Mouse (Mus musculus) testis, adult 2 months (tissue): ENCODE measurements around the gene Nae1. TPM values are rescaled to one million over a fixed set of nuclear protein-coding genes. Genes with fewer than 3 reads are reported as not detected.
A peak's percentile ranks its signal among the peaks of the same experiment; 100 is the strongest.
"Not testable (repeated sequence)": the region's sequence is repeated elsewhere in the genome, so short reads cannot be mapped to it uniquely, and the experiment has no call there.

Source experiments
- H3K27ac ChIP-seq: fragments of 200-500 bp; 2 replicates; pipeline ENCODE4 v1.5.1; 2012; ENCODE audit warnings: low read depth, low read length; ENCODE audit not compliant: control insufficient read depth, insufficient read depth
- H3K27me3 ChIP-seq: fragments of 200-500 bp; 2 replicates; pipeline ENCODE4 v1.6.1; 2012; ENCODE audit warnings: mild to moderate bottlenecking, low read length, moderate library complexity; ENCODE audit not compliant: control insufficient read depth, insufficient read depth
- H3K36me3 ChIP-seq: fragments of 200-500 bp; 2 replicates; pipeline ENCODE4 v1.6.1; 2012; ENCODE audit warnings: mild to moderate bottlenecking, low read length; ENCODE audit not compliant: control insufficient read depth, insufficient read depth
- H3K4me1 ChIP-seq: fragments of 200-500 bp; 2 replicates; pipeline ENCODE4 v1.6.1; 2012; ENCODE audit warnings: low read length; ENCODE audit not compliant: control insufficient read depth, insufficient read depth
- H3K4me3 ChIP-seq: fragments of 200-500 bp; 2 replicates; pipeline ENCODE4 v1.5.1; 2012; ENCODE audit warnings: low read depth, mild to moderate bottlenecking, low read length, moderate library complexity, mixed read lengths; ENCODE audit not compliant: control insufficient read depth
- CTCF ChIP-seq: fragments of 200-500 bp; IDR thresholded peaks from 2 replicates; pipeline ENCODE4 v1.5.1; 2012; ENCODE audit warnings: low read depth, mild to moderate bottlenecking, inconsistent platforms, low read length, moderate library complexity; ENCODE audit not compliant: control insufficient read depth, insufficient read depth, insufficient replicate concordance
- POLR2A ChIP-seq: fragments of 200-500 bp; IDR thresholded peaks from 2 replicates; pipeline ENCODE4 v1.6.1; 2012; ENCODE audit warnings: low read depth, mild to moderate bottlenecking, inconsistent platforms, low read length, moderate library complexity; ENCODE audit not compliant: control insufficient read depth
- polyA plus RNA-seq: library from polyadenylated mRNA; depleted of rRNA; stranded (reverse); fragments of >200 nt; gene quantifications from 2 replicates; pipeline ENCODE4 v1.2.3, GENCODE M21; 2012; rRNA removed

Gene Nae1
- 15.9 and 26.0 TPM in 2 replicates for polyA plus RNA-seq

DNA sequence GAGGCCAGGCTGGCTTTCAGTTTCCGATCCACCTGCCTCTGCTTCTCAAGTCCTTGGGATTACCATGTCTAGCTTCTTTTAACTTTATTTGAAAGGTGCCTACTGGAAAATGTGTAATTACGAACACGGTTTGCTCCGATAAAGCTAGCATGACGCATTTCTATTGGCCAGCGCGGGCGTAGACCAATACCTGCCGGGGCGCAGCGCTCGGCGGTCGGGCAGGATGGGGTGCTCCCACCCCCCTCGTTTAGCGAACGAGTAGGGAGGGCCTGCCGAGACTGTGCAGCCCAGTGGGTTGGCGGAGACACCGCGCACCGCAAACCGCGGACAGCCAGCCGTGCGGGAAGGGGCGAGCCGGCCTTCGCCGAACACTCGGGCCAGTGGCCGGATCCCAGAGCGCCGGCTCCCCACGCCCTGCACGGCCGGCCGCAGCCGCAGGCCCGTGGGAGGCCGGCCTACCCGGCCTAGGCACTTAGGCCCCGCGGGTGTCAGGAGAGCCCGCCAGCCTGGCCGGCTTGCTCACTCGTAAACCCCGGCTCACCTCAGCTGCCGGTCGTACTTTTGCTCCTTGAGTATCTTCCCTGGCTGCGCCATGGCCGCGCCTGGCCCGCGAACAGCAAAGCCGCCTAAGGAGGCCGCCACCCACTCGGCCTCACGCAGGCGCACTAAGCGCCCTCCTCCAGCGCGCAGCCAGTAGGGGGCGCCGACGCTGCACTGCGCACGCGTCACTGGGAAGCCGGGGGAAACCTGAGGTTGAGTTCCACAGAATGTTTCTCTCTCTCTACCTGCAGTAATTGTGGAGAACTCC lies at the start of gene Nae1, which contains the start of gene Car7:
TSS of gene Nae1 (minus strand) at position 667 of the 808 bp plus-strand sequence.
TSS of gene Car7 (plus strand) at position 719 of the 808 bp plus-strand sequence.
- H3K4me3 ChIP-seq = peak within 1 kb of the TSS; percentile 99
- H3K27ac ChIP-seq = peak within 1 kb of the TSS; percentile 91
- H3K4me1 ChIP-seq = peaks cover 6% of the 10 kb centered on the region
- no peaks in the 10 kb centered on the region for H3K27me3 ChIP-seq
- peak; percentile 93 for TF ChIP-seq POLR2A
- TF ChIP-seq CTCF = peak; percentile 97
- no peaks in the 10 kb centered on the region for H3K36me3 ChIP-seq

DNA sequence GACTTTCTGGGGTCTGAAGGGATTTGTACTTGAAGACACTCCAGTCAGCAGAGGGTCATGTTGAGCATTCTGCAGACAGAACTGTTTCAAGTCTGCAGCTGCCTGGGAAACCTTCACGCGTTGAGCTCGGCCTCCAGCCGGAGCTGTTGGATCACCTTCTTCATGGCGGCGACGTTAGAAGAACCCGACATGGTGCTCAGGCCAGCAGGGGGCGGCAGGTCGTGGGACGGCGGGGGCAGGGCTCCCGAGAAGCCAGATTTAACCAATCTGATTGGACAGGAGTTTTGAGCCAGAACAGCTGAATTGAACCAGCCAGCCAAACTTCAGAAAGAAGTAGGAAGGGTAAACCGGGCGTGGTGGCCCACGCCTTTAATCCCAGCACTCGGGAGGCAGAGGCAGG lies 43.2 kb upstream of the Nae1 start:
- H3K36me3 ChIP-seq, H3K4me1 ChIP-seq, H3K27me3 ChIP-seq, H3K27ac ChIP-seq: not testable (repeated sequence)
- H3K4me3 ChIP-seq = peak overlapping the region; percentile 9; the same call in 1 of the 2 replicates
- 0 out of 2 replicates have a peak, but pooled peaks have one; percentile 18 for TF ChIP-seq CTCF

DNA sequence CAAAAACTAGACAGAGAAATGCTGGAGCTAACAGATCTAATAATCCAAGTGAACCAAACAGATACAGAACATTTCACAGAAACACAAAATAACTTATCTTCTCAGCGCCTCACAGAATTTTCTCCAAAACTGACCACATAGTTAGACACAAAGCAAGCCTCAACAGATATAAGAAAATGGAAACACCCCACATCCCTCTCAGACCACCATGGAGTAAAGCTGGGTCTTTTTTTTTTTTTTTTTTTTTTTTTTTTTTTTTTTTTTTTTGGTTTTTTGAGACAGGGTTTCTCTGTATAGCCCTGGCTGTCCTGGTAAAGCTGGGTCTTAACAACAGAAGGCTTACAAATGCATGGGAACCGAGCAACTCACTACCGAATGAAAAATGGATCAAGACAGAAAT lies 42.4 kb upstream of the Nae1 start:
- Histone ChIP-seq H3K4me3 (no peak overlapping the region), H3K36me3 (no peaks in the 10 kb centered on the region), H3K4me1 (no peaks in the 10 kb centered on the region), H3K27me3 (no peaks in the 10 kb centered on the region), H3K27ac (no peak overlapping the region)
- TF ChIP-seq POLR2A (no peak), CTCF (no peak)

DNA sequence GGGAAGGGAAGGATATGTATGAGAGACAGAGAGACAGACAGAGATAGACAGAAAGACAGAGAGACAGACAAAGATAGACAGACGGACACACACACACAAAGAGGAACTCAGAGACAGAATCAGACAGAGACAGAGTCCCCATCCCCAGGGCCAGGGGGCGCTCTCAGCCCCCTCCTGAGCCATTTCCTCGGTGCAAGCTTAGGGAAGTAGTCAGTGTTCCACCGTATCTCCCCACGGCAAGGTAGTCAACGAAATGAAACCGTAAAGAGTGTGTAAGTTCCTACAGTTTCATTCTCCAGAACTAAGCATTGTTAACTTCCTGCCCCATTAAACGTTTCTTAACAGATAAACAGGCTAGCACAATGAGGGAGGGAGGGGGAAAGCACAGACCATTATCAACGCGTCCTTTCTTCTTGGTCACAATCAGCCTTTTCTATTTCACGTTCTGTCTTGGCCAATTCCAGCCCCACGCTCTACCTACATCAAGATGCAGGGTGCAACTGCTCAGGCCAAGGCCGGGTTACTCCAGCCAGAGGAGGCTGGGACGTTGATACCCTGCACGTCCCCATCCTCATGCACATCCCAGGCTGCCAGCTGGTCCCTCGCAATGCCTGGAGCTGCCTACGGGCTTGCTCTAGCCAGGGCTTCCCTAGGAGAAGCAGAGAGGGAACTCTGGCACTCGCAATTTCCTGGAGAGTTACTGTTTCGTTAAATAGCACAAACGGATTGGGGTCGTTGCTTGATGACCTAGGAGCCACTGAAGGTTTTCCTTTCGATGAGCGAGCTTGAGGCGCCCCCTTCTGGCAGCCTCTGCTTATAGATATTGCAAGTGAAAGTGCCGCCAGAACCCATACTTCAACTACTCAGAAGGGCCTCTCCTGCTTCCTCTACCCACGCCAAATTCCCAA lies 36.3 kb upstream of the Nae1 start:
- TF ChIP-seq CTCF = peak; percentile 54; the same call in 1 of the 2 replicates
- TF ChIP-seq POLR2A = no peak
- Histone ChIP-seq H3K4me3 (peak overlapping the region; percentile 41), H3K36me3 (no peaks in the 10 kb centered on the region), H3K27ac (0 out of 2 replicates have a peak overlapping the region, but pooled peaks have one; percentile 5), H3K27me3 (no peaks in the 10 kb centered on the region), H3K4me1 (peaks cover 3% of the 10 kb centered on the region)

DNA sequence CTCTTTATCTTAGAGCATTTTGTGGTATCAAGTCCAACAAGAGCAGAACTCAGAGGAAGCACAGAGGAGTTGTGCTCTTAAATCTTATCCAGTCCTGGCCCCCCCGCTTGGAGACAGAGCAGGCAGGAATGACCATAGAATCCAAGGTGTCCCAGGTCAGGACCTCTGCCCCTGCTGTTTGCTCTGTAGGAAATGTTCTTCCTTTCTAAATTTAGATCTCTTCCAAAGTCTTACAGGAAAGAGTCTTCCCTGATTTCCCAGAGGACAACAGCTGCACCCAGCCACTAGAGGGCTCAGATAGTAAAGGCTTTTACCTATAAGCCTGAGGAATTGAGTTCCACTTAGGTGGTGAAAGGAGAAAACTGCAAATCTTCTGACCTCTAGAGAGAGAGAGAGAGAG lies 35.1 kb upstream of the Nae1 start:
- peaks cover 12% of the 10 kb centered on the region for H3K4me1 ChIP-seq
- no peaks in the 10 kb centered on the region for H3K27me3 ChIP-seq
- no peak overlapping the region for H3K27ac ChIP-seq
- no peak for TF ChIP-seq POLR2A
- H3K4me3 ChIP-seq = no peak overlapping the region
- no peaks in the 10 kb centered on the region for H3K36me3 ChIP-seq

DNA sequence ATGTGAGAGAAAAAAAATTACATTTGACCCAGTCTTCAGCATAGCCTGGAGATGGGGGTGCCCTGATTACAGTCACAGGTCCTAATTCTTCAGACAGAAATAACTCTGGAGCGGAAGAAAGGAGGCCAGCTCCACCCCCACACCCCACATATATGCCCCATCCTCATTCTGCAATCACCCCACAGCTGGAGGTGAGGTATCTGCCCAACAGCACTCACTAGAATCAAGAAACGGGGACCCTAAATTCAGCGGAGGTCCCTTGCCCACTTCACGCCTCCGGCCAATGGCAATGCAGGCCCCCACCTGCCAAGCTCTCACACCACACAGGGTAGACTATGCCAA lies 31.0 kb upstream of the Nae1 start:
- TF ChIP-seq CTCF (no peak), POLR2A (no peak)
- Histone ChIP-seq H3K4me3 (no peak overlapping the region), H3K36me3 (no peaks in the 10 kb centered on the region), H3K4me1 (peaks cover 9% of the 10 kb centered on the region), H3K27me3 (no peaks in the 10 kb centered on the region), H3K27ac (no peak overlapping the region)
